Mouse (Mus musculus) cerebellum, adult 9-10 months (tissue): ENCODE measurements around the gene Dlgap1.
A peak's percentile ranks its signal among the peaks of the same experiment; 100 is the strongest.

Source experiments
- DNase-seq: peaks from one replicate; pipeline ENCODE4 v3.0.0; 2022

Gene Dlgap1

DNA sequence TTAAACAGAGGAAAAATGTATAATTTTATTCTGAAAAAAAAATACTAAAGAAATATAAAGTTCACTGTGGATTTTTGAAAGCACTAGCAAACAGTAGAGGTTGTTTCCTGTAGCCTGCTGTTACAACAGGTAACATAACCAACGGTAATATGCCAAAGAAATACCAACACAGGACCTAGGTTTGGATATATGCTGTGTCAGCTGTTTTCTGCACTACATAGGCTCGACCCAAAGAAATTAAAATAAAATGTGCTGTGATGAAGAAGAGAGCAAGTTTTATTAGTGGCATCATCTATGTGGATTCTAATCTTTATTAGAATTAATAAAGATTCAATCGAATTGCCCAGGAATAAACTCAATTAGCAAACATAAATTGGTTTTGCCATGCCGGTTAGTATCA, 378.5 kb downstream of the Dlgap1 start:
- DNase-seq: no peak

DNA sequence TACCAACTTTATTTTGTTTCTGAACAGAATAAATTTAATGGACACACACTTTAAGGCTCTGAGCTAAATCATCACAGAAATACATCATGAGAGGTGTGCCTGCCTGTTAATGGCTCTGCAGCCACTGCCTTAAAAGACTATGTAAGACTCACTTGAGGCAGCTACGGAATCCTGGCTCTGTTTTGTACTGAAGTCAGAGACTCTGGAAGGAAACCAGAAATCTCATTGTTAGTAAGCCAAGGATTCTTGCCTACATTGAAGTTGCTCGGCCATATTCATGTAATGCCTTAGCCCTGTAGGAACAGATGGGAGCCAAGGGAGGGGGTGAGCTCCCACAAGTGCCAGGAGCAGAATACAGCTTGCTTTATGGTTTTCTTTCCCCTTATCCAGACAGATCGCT, 394.7 kb downstream of the Dlgap1 start:
- peak; percentile 93 for DNase-seq

GRCm38 (mm10) chr17:70363971-70364370, 395.1 kb downstream of the Dlgap1 start:
- no peak for DNase-seq

- no peak for DNase-seq
Measured at GRCm38 (mm10) chr17:70369124-70369523, 400.3 kb downstream of the Dlgap1 start.

DNA sequence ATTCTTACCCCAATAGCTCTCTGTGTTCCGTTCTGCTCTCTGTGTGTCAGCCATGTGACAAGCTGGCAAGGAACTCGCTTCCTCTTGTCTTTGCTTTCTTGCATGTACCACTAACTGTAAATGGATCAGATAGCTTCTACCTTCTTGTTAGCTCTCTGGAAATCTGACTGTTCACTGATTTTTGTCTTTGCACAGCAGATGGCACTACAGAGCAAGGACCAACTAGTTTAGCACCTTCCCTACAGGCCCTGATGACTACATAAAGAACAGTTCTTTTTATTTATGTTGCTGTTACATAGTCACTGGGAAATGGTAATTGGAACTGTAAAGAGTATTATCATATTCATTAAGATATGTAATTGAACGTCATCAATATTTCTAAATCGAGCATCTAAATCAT, 408.1 kb downstream of the Dlgap1 start:
- peak; percentile 57 for DNase-seq

DNA sequence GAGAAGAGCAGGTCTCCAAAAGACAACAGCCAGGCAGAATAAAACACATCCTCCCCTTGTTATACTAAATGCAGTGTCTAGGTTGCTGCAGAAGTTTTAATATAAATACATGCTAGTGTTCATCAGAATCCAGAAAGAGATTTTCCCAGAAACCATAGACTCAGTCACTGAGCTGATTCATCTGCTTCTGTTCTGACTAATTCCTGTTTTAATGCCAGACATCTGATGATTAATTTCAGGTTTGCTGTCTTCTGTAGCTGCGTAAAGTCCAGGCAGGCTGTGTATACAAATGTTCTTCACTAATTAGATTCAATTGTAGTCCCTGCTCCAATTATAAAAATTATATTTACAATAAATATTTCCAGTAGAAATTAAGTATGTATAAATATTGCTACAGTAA, 419.6 kb downstream of the Dlgap1 start:
- DNase-seq: no peak

DNA sequence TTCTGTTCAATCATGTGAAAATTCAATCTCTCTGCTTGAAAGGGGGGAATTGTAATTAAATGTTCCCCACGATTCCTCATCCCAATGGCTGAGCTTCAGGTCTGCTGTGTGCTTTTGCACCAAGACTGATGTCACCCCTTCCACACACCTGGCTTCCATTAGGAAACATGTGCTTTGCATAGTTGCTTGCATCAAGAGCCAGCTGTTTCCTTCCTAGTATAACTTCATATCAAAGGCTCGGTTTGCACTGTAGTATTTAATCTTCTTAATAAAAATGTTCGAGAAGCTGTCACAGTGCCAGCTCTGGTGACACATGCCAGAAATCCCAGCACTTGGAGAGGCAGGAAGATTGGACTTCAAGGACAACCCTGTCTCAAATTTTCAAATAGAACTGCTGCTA, 428.3 kb downstream of the Dlgap1 start:
- peak; percentile 28 for DNase-seq

DNA sequence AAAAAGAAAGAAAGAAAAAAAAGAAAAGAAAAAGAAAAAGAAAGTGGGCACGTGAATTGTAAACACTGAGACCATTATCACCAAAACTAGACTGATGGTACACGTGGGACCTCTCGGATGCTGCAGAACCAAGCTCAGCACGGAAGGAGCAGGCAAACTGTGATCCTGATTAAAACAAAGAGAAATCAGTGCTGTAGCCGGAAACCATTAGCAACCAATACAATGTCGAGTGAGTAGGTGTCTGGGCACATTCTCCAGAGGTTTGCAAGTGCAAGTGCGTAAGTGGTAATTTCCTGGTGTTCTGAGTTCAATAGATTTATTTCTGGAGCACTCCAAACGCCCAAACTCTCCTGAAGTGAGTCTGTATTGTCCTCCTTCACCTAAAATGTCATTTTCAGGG, 428.8 kb downstream of the Dlgap1 start:
- DNase-seq: no peak

DNA sequence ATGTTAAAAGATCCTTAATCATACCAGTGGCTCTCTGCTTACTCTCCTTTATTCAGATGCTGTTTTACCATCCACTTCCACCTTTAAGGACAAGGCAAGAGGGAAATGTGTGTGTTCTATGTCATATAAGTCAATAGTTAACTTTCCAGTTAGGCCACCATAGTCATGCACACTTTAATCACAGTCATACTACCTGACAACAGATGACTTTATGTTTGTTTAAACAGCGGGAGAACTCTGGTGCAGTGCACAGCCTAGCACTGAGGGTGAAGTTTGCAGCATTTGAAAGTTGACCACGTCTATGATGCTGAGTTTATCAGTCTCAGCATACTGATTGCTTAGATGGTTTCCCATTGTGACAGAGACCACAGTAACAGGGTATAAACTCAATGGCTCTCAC, 433.0 kb downstream of the Dlgap1 start:
- DNase-seq: no peak

DNA sequence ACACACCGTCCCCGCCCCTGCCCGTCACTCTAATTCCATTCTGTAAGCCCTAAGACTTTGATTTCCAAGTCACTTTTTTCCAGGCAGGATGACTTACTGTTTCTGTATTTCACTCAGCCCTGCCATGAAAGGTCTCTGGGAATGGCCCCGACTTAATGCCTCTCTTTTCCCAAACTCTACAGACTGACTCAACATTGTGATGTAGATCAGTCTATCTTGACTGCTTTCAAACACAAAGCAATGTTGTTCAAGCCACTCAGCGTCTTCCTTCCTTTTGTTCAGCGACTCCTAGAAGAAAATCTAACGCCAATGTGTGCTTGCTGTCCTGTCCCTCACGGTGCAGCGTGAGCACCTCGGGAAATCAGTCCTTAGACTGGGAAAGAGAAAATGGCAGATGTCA, 434.9 kb downstream of the Dlgap1 start:
- DNase-seq: no peak

DNA sequence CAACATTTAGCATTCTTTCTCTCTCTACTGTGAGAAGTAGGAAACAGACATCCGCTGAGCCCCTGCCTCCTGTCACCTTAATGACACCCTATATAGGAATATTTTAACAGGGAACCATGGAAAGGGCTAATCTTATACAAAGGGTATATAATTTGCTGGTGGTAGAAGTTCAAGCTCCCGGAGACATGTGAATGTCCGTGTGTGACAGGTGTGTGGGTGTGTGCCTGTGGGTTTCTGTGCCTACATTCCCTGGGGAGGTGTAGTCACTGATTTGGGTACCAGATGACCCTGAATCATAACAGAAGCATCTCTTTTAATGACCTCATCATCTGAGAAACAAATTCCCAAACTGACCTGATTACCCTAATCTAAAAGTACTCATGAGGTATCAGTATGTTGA, 445.3 kb downstream of the Dlgap1 start:
- no peak for DNase-seq

- no peak for DNase-seq
Measured at GRCm38 (mm10) chr17:70427866-70428265, 459.0 kb downstream of the Dlgap1 start.

- DNase-seq: peak; percentile 93
Measured at GRCm38 (mm10) chr17:70429746-70430451, 461.0 kb downstream of the Dlgap1 start.

GRCm38 (mm10) chr17:70430452-70430787, 461.5 kb downstream of the Dlgap1 start:
- DNase-seq: peak; percentile 81

GRCm38 (mm10) chr17:70432834-70433233, 464.0 kb downstream of the Dlgap1 start:
- DNase-seq: no peak

GRCm38 (mm10) chr17:70434549-70434948, 465.7 kb downstream of the Dlgap1 start:
- no peak for DNase-seq

DNA sequence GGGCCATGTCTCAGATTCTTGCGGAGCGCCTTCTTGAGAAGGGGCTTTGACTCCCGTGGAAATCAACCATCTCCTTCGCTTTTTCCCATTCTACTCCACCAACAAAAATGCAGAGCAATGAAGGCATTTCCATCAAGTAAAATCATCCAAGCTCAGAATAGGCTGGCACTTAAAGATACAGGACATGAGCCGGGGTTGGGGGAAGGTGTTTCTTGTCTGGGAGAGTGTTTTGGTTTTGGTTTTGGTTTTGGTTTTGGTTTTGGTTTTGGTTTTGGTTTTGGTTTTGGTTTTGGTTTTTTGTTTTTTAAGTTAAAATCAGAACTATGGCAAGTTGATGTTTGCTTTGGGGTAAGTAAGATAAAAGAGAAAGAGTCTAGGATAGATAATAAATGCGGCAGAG, 466.7 kb downstream of the Dlgap1 start:
- no peak for DNase-seq

DNA sequence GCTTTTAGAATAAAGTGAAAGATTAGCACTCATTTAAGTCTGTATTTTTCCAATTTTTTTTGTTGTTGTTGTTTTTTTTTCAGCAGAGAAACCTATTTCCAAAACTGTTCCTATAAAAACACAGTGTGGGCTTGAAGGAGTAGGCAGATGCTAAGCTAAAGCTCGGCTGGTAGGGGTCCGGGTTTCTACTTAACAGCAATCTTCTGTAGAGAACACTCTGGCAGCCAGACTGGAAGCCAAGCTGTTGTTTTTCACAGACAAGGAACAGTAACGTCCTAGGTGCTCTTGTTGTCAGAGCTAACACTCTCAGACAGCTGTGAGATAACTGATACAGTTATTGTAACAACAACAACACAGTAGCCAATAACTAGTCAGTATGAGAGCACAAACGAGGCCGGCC, 468.4 kb downstream of the Dlgap1 start:
- DNase-seq: no peak

GRCm38 (mm10) chr17:70442976-70443375, 474.1 kb downstream of the Dlgap1 start:
- peak; percentile 88 for DNase-seq

DNA sequence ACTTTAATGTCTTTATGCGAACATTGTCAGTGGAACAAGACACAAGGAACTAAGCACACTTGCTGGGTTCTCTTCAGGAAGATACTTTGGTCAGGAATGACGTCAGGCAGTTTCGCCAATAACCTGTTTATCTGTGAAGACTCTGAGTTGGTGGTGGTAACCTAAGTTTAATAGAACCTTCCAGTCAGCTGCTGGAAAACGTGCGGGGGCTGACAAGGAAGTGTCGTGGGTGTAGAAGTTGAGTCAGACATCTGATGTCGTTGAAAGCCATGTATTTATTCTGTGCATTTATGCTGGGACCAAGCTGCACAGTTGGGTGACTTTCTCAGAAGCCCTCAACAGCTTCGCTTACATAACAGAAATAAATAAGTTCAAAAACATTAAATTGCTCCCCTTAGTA, 477.6 kb downstream of the Dlgap1 start:
- no peak for DNase-seq

- no peak for DNase-seq
Measured at GRCm38 (mm10) chr17:70455036-70455435, 486.2 kb downstream of the Dlgap1 start.

DNA sequence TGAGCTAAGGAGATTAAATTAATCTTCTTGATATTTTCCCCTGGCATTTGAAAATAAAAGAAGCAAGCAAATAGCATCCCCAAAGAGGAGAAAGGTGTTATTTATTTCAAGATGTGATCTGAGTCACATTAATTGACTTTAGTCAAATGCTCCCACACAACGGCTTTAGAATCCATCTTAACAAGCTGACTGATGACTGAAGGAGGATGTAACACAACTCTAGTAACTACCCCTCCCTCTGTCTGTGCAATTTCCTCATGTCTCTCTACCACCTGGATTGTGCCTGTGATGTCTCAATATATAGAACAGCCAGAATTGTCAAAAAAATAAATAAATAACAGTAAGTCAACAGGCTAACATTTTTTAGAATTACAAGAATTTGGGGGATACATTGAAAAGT, 488.2 kb downstream of the Dlgap1 start:
- no peak for DNase-seq

DNA sequence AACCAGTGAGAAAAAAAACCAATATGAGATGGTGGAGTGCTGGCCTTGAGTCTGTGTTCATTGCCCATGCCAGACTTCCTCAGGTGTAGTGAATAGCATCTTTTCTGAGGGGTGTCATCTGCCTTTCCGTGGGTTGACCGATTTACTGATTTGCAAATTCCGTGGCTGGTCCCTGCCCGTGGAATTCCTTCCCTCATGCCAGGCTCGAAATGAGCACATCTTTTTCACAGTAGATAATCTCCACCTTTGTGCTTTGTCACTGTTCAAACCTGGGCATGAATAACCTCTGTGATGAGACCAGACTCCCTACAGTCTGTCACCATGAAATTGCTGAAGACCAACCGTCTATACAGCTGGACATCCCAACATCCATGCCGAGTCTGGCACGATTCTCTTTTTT, 493.4 kb downstream of the Dlgap1 start:
- peak; percentile 58 for DNase-seq

GRCm38 (mm10) chr17:70462771-70463491, 494.1 kb downstream of the Dlgap1 start:
- peak; percentile 83 for DNase-seq

DNA sequence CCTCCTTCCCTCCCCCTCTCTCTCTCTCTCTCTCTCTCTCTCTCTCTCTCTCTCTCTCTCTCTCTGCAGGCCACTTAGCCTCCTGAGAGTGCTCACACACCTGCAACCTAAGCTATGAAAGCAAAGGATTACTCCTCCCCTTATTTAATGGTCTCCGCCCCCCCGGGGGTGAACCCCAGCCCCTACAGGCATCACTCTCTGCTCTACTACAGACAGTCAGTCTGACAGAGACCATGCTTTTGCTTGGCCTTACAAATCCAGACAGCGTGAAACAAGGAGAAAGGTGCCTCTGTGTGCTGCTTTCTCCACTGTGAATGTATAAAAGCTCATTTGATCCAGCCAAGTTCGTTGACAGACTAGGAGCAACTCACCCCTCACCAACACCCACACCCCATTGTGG, 497.5 kb downstream of the Dlgap1 start:
- no peak for DNase-seq
